Mouse (Mus musculus) lung, adult 2 months (tissue): ENCODE measurements around the gene Epsti1.

ENCODE experiments used
- CTCF ChIP-seq: fragments of 200-500 bp; IDR thresholded peaks from 2 replicates; pipeline ENCODE4 v1.5.1; 2011; ENCODE audit warnings: mild to moderate bottlenecking, low read length, control low read depth; ENCODE audit not compliant: insufficient read depth
- POLR2A ChIP-seq: fragments of 200-500 bp; IDR thresholded peaks from 2 replicates; pipeline ENCODE4 v1.6.1; 2011; ENCODE audit warnings: low read depth, mild to moderate bottlenecking, control low read depth, low read length, borderline replicate concordance; ENCODE audit errors: extremely low read depth

DNA sequence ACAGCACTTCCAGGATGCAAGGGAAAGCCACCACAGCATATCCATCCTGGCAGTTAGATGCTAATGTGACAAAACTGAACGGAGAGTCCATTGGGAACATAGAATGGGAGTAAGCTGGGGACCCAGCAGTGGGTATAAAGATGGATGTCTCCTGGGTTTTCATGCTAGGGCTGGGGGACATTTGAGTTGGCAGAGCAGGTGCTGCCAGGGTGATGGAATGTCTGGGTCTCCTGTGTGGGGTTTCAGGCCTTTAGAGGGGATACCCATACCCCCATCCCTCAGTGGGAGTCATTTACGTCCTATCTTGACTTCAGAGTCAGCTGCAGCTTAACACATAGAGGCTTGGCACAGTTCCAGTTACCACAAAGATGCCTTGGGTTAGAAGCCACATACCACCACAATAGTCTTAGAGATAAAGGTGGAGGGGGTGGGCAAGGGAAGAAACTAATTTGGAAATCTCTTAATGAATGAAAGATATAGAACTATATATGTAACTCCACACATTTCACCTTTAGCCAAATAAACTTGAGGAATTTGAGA is 25.2 kb downstream of the Epsti1 start:
- TF ChIP-seq CTCF (no peak), POLR2A (no peak)
